7 mouse cellular contexts compared by ENCODE assay signal in genomic region chr4:131843290-131843743, GRCm38 (mm10). TPM values are rescaled to one million over a fixed set of nuclear protein-coding genes. Genes with fewer than 3 reads are reported as not detected.
DNase-seq lines count a peak whose midpoint lies in the region; ATAC-seq and TF ChIP-seq lines count a peak whose summit lies in the region.

TSS of gene Mecr (plus strand) at chr4:131843470.

- no peak within 1 kb of the TSS for H3K27ac ChIP-seq in embryonic facial prominence, embryonic 12.5 days
- no peak within 1 kb of the TSS for H3K27ac ChIP-seq in kidney, adult 2 months (ENCODE audit: insufficient read depth, low read depth, low read length)
- H3K27ac ChIP-seq in limb, embryonic 12.5 days, result no peak within 1 kb of the TSS
- H3K27ac ChIP-seq in midbrain, embryonic 15.5 days, result peak within 1 kb of the TSS; percentile 26; the same call in 1 of the 2 replicates
- H3K27ac ChIP-seq in spleen, adult 2 months (ENCODE audit: insufficient read depth, low read length), result no peak within 1 kb of the TSS

- under 1% methylated on average over 37 of the region's 37 CpGs for whole genome bisulfite sequencing in embryonic facial prominence, embryonic 12.5 days
- WGBS in kidney, adult 2 months, result under 1% methylated on average over 37 of the region's 37 CpGs
- WGBS in limb, embryonic 12.5 days, result under 1% methylated on average over 37 of the region's 37 CpGs
- WGBS in midbrain, embryonic 15.5 days, result 0% methylated on average over 35 of the region's 37 CpGs
- 2% methylated on average over 35 of the region's 37 CpGs for WGBS in spleen, adult 2 months

- ATAC-seq in embryonic facial prominence, embryonic 12.5 days (ENCODE audit: insufficient number of reproducible peaks, insufficient read depth, low FRiP score, low TSS enrichment), result peak; percentile 65
- ATAC-seq in limb, embryonic 12.5 days (ENCODE audit: insufficient number of reproducible peaks, insufficient read depth, low FRiP score, low TSS enrichment, low read depth), result peak; percentile 69
- ATAC-seq in midbrain, embryonic 15.5 days (replicated peaks), result peak; percentile 88

- peak within 1 kb of the TSS; percentile 63 for H3K9ac ChIP-seq in embryonic facial prominence, embryonic 12.5 days
- peak within 1 kb of the TSS; percentile 76 for H3K9ac ChIP-seq in limb, embryonic 12.5 days (replicated peaks)
- H3K9ac ChIP-seq in midbrain, embryonic 15.5 days, result peak within 1 kb of the TSS; percentile 71

- peak within 1 kb of the TSS; percentile 74 for H3K4me3 ChIP-seq in embryonic facial prominence, embryonic 12.5 days
- H3K4me3 ChIP-seq in kidney, adult 2 months (ENCODE audit: insufficient read depth, low read depth, low read length), result peak within 1 kb of the TSS; percentile 95
- H3K4me3 ChIP-seq in limb, embryonic 12.5 days (replicated peaks), result peak within 1 kb of the TSS; percentile 92
- H3K4me3 ChIP-seq in midbrain, embryonic 15.5 days, result peak within 1 kb of the TSS; percentile 84
- peak within 1 kb of the TSS; percentile 99 for H3K4me3 ChIP-seq in spleen, adult 2 months (ENCODE audit: extremely low read depth, insufficient read depth, insufficient read length)

- no peak for TF ChIP-seq CTCF in kidney, adult 2 months (conservative IDR thresholded peaks at IDR 0.05; ENCODE audit: insufficient read depth, insufficient read length, low read depth, low read length)
- no peak for TF ChIP-seq CTCF in spleen, adult 2 months (IDR thresholded peaks at IDR 0.05; ENCODE audit: extremely low read depth, insufficient read depth, insufficient read length, insufficient replicate concordance)

- H3K36me3 ChIP-seq in embryonic facial prominence, embryonic 12.5 days, result no peaks in the 10 kb centered on the region
- no peaks in the 10 kb centered on the region for H3K36me3 ChIP-seq in kidney, adult 2 months (ENCODE audit: control insufficient read depth, insufficient read depth, low read length)
- H3K36me3 ChIP-seq in limb, embryonic 12.5 days, result no peaks in the 10 kb centered on the region; the same call in 1 of the 2 replicates
- H3K36me3 ChIP-seq in midbrain, embryonic 15.5 days (replicated peaks), result no peaks in the 10 kb centered on the region
- 0 out of 2 replicates have a peak, but pooled peaks cover 2% of the 10 kb centered on the region for H3K36me3 ChIP-seq in spleen, adult 2 months (ENCODE audit: control insufficient read depth, insufficient read depth, low read length)

- TF ChIP-seq POLR2A in kidney, adult 2 months (IDR thresholded peaks at IDR 0.05; ENCODE audit: low read depth, low read length), result peak; percentile 35
- TF ChIP-seq POLR2A in spleen, adult 2 months (IDR thresholded peaks at IDR 0.05; ENCODE audit: low read depth, low read length), result peak; percentile 32

- peaks cover 14% of the 10 kb centered on the region for H3K4me1 ChIP-seq in embryonic facial prominence, embryonic 12.5 days
- H3K4me1 ChIP-seq in kidney, adult 2 months (ENCODE audit: control insufficient read depth, insufficient read depth, low read length), result no peaks in the 10 kb centered on the region; the same call in 1 of the 2 replicates
- H3K4me1 ChIP-seq in limb, embryonic 12.5 days (replicated peaks), result peaks cover 22% of the 10 kb centered on the region
- H3K4me1 ChIP-seq in midbrain, embryonic 15.5 days, result peaks cover 14% of the 10 kb centered on the region
- peaks cover under 1% of the 10 kb centered on the region; the same call in 1 of the 2 replicates for H3K4me1 ChIP-seq in spleen, adult 2 months (ENCODE audit: control insufficient read depth, insufficient read depth, insufficient read length)

- DNase-seq in adrenal gland, postnatal 25 days, result peak; percentile 93
- DNase-seq in heart, adult 18-20 months, result peak; percentile 92 to 97
- peak; percentile 96 for DNase-seq in kidney, adult 2 months
- peak; percentile 78 to 88 for DNase-seq in spleen, adult 2 months (ENCODE audit: low read depth in 1 of 2, low spot score in 2 of 2)

- no peaks in the 10 kb centered on the region for H3K9me3 ChIP-seq in embryonic facial prominence, embryonic 12.5 days
- H3K9me3 ChIP-seq in limb, embryonic 12.5 days, result no peaks in the 10 kb centered on the region
- no peaks in the 10 kb centered on the region for H3K9me3 ChIP-seq in midbrain, embryonic 15.5 days

- H3K4me2 ChIP-seq in embryonic facial prominence, embryonic 12.5 days (replicated peaks), result peak within 1 kb of the TSS; percentile 85
- H3K4me2 ChIP-seq in limb, embryonic 12.5 days, result peak within 1 kb of the TSS; percentile 84
- H3K4me2 ChIP-seq in midbrain, embryonic 15.5 days, result peak within 1 kb of the TSS; percentile 91

- peaks cover 3% of the 10 kb centered on the region; the same call in 1 of the 2 replicates for H3K27me3 ChIP-seq in embryonic facial prominence, embryonic 12.5 days
- H3K27me3 ChIP-seq in kidney, adult 2 months (replicated peaks; ENCODE audit: control insufficient read depth, insufficient read depth, low read length), result no peaks in the 10 kb centered on the region
- H3K27me3 ChIP-seq in limb, embryonic 12.5 days, result peaks cover 14% of the 10 kb centered on the region; the same call in 1 of the 2 replicates
- H3K27me3 ChIP-seq in midbrain, embryonic 15.5 days (replicated peaks), result peaks cover 18% of the 10 kb centered on the region; the same call in 1 of the 2 replicates
- peaks cover under 1% of the 10 kb centered on the region; the same call in 1 of the 2 replicates for H3K27me3 ChIP-seq in spleen, adult 2 months (ENCODE audit: control insufficient read depth, insufficient read depth, low read length)

RNA-seq across cellular contexts. Expression of gene Mecr, which starts in this region (rescaled TPM):
- 81.7 and 96.8 TPM in 2 replicates for total RNA-seq in adrenal gland, postnatal 25 days (2021)
- 48.4 and 50.4 TPM in 2 replicates for polyA plus RNA-seq in embryonic facial prominence, embryonic 12.5 days (2016; fragmentation: Nextera tagmentation; extraction: Ambion mirVana)
- 10 to 100 TPM; 25.0 to 32.3 TPM for total RNA-seq in heart, adult 18-20 months (2021)
- polyA plus RNA-seq in kidney, adult 2 months (2012; rRNA removed), result 64.5 and 67.4 TPM in 2 replicates
- 45.1 and 46.9 TPM in 2 replicates for polyA plus RNA-seq in limb, embryonic 12.5 days (2016; fragmentation: Nextera tagmentation; extraction: Ambion mirVana)
- 38.3 and 40.3 TPM in 2 replicates for polyA plus RNA-seq in midbrain, embryonic 15.5 days (2015; fragmentation: Nextera tagmentation; extraction: Ambion mirVana)
- 15.0 and 18.6 TPM in 2 replicates for polyA plus RNA-seq in spleen, adult 2 months (2012; rRNA removed)
